Mouse (Mus musculus) kidney, adult 9 months (tissue): Measurements from ENCODE around the gene Pcp2.
"Not testable (repeated sequence)": the region's sequence is repeated elsewhere in the genome, so short reads cannot be mapped to it uniquely, and the experiment has no call there.

Experiments
- DNase-seq: peaks from one replicate; pipeline ENCODE4 v3.0.0; 2022

Gene Pcp2

DNA sequence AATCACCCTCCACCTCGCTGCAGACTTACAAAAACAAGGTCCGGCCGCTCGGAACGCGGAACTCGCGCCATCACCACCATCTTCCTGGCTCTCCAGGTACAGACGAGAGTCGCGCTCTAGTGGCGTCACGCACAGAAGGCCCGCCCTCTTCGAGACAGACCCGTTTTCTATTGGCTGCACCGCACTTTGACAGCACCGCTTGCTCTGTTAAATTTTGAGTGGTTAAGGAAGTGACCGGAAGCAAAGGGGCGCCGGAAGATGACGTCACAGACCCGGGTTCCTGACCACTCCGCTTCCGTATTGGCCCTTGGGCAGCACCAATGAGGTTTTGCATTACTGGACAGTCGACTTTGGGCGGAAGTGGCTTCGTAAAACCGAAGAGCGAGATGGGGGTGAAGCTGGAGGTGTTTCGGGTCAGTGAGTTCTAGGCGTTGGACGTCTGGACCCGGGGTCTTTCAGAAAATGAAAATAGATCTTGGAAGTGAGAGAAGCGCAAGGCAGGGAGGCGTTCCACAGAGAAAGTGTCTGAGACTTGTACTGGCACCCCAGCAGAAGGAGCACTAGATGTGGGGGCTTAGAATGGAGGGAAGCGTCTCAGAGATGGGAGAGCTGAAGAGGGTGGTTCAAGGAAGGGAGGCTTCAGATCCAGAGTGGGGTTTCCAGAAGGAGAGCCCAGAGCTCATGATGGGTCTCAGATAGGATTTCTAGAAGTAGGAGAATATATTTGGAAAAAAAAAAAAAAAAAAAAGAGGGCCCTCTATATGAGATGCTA lies 4.0 kb downstream of the Pcp2 start, which contains the start of the genes Xab2 and Pet100:
Gene Xab2 (minus strand): TSS at position 118 of the 772 bp plus-strand sequence.
Gene Pet100 (plus strand): TSS at position 350 of the 772 bp plus-strand sequence.
- DNase-seq = peak; percentile 100

DNA sequence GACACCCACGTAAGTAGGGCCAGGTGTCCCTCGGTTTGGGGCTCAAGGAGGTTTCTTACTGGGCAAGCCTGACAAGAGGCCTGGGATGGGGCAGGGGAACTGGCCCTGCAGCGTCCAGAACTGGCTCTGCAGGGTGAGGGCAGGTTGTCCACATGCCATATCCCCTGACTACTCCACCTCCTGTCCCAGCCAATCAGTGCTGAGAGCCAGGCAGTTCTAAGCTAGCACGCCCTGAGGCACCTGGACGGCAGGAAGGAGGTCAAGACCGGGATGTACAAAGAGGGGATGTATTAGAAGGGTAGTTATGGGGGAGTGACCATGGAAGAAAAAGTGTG lies 15.6 kb downstream of the Pcp2 start:
- DNase-seq = peak; percentile 82

DNA sequence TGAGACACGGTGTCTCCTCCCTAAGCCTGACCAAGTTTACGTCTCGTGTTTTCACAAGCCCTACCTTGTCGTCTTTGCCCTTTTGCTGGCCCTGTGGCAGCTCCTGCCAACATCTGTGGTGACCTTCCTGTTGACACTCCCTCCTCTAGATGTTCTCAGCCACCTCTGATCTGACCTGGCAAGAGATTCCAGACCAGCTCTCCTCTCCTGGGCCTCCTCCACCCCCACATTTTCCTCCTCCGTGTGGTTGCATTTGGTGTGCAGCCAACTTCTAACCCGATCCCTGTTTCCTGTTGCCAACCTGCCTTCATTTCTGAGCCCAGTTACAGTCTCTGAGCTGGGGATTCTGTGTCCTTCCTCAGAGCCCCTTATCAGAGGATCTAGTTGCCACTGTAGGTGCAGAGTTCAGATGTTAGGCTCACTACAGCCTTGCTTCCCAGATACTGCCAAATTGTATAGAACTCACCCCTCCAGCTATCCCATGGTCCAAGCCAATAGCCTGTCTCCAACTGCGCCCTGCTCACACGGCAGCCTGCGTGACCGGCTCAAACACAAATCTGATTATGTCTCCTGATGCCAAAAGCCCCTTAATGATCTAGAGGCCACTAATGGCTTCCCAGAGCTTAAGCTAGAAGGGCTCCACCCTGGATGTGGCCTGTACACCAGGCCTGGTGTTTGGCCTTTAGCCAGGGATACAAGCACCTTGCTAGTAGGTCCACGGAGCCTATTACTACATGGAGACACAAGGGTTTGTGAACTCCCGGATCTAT lies 16.1 kb downstream of the Pcp2 start:
- DNase-seq = peak; percentile 72

DNA sequence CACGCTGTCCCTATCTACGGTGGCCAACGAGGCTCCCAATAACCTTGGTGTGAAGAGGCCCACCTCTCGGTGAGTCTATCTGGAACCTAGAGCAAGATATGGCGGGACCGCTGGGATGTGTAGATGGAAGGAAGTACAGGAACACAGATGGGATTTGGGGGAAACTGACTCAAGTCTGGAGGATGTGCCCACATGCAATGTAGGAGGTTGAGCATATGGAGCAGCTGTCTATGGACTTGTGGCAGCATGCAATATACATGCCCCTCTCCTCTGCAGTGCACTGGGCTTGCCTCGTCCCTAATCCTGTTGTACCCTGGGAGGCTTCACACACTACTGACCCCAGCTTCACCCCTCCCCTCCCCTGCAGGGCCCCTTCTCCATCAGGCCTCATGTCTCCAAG lies 17.5 kb downstream of the Pcp2 start:
- DNase-seq = no peak

DNA sequence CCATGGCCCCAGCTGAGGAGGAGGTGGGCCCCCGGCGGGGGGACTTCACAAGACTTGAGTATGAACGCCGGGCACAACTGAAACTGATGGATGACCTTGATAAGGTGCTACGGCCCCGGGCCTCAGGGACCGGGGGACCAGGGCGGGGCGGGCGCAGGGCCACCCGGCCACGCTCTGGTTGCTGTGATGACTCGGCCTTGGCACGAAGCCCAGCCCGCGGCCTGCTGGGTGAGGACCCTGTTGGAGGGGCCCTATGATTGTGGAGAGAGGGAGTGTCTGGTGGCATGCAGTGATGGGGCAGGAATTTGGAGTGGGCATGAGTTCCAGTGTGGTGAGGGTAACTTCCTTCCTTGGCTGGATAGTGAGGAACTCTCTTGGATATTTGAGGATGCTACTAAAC lies 18.8 kb downstream of the Pcp2 start:
- no peak for DNase-seq

DNA sequence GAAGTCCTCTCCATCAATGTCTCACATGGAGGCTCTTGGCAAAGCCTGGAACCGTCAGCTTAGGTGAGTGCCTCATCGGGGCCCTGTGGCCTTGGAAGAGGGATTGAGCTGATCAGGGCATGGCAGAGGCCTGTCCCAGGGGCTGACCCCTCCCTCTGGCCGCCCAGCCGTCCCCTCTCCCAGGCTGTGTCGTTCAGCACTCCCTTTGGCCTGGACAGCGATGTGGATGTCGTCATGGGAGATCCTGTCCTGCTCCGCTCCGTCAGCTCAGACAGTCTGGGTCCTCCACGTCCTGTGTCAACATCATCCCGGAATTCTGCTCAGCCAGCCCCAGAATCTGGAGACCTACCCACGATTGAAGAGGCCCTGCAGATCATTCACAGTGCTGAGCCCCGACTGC lies 21.9 kb downstream of the Pcp2 start:
- DNase-seq = no peak

DNA sequence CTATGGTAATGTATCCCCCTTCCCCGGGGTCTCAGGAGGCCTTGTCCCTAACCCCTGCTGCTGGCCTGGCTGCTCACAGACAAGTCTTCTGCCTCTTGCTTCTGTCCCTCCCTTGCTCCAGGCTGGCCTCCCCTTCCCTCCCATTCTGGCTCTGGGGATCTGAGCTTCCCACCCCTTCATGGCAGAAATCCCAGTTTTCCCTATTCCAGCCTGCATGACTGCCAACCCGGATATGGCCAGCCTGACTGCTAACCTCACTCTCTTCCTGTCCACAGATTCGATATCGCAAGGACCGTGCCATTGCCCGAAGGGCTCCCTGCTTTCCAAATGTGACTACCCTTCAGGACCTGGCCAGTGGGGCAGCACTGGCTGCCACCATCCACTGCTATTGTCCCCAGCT lies 24.9 kb downstream of the Pcp2 start:
- no peak for DNase-seq

DNA sequence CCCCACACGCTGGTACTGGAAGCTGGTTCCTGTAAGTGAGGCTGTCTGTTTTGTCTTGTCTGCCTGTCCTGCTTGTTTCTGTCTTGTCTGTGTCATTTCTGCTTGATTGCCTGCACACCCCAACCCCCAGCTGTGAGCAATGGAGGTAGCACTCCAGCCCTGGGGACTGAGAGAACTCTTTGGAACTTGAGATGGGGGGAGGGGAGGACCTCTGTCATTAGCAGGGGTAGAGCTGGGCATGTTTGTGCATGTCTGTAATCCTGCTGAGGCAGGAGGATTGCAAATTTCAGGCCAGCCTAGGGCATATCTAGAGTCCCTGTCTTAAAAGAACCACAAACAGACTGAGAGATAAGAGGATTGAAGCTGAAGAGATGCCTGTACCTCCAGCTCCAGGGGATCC lies 26.1 kb downstream of the Pcp2 start:
- no peak for DNase-seq

DNA sequence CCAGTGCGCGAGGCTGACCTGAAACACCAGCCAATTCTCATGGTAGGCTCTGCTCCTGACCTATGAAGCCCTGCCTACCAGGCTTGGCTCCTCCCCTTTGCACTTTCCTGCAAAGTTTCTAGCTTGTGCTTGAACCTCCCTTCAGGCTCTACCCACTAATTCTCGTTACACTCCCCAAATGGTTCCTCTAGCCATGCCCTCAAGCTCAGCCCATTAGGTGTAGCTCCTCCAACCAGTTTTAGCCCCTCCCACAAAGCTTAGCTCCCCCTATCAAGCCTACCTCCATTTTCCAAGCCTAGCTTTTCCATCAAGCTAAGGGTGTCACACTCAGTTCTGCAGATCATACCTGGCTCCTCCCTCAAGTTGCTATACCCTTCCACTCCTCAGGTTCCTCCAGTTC lies 27.3 kb downstream of the Pcp2 start:
- DNase-seq = no peak

DNA sequence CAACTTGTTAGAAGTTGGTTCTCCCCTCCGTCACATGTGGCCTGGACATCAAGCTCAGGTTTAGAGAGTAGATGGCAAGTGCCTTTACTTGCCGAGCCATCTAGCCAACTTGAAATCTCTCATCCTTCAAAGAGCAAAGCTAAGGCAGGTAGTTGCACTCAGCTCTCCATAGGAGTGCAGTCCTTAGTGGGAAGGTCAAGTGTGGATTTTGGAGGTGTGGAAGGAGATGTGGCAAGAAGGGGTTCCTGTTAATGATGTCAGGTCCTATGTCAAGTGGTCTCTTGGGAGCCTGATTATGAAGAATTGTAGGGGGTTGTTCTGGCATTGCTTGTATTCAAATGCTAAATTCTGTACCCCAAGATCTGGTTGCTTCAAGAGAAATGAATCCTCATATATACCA lies 30.9 kb downstream of the Pcp2 start:
- no peak for DNase-seq

DNA sequence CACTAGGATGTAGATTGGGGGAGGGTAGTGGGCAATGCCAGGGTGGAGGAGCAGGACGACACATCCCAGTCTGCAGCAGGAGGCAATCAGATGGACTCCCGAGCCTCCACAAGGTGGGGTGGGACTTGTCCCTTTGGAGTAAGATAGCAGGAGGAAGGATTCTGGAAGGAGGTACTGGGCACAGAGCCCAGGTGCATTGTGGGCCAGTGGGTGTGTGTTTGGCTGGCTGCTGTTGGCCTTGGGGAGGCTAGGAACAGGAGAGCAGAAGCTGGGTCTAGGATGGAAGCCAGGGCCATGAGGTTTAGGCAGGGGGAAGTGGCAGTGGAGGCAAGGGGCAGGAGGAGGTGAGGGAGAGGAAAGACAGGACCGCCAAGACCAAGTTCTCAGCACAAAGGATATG lies 31.9 kb downstream of the Pcp2 start:
- DNase-seq = peak; percentile 47

DNA sequence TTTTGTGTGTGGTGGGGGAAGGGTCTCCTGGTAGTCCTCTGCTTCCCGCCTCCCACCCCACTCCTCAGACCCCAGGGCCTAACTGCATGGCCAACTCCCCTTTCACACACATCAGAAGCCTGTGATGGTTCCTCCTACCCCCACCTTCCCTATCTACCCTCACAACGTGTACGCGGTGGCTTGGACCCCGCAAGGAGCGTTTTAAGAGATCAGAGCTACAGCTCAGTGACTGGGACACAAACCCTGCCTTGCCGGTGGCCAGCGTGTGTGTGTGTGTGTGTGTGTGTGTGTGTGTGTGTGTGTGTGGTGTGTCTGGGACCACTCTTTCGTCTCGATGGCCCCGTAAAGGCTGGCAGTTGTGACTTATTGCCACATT lies 37.1 kb downstream of the Pcp2 start:
- DNase-seq = no peak

DNA sequence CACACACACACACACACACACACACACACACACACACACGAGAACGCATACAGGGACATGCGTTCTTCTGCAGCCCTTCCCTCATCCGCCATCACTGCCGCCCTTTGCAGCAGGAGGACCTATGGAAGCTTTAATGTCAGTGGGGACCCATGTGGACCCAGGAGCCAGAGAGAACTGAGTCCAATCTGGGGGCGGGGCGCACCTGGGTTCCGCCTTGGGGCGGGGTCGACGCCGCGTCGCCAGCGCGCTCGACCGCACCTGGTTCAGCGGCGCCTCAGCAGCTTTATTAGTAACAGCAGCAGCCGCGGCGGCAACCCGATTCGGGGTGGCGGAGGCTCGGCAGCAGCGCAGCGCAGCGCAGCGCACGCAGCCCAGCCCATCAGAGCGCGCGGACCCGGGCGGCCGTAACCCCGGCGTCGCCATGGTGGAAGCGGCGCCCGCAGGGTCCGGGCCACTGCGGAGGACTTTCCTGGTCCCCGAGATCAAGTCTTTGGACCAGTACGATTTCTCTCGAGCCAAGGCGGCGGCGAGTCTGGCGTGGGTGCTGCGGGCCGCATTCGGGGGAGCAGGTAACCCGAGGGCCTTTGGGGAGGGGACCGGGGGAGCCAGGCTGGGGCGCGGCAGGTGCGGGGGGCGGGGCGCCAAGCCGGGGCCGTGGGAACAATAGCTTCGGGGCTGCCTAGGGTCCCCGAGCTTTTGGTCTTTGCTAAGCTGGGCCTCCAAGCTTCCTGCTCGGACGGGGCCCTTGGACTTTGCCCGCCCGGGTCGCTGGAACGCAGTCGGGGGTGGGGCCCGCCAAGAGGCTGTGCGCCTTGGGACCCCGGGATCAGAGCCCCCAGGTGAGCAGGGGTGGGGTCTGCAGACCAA lies 37.7 kb downstream of the Pcp2 start:
- DNase-seq = peak; percentile 89

DNA sequence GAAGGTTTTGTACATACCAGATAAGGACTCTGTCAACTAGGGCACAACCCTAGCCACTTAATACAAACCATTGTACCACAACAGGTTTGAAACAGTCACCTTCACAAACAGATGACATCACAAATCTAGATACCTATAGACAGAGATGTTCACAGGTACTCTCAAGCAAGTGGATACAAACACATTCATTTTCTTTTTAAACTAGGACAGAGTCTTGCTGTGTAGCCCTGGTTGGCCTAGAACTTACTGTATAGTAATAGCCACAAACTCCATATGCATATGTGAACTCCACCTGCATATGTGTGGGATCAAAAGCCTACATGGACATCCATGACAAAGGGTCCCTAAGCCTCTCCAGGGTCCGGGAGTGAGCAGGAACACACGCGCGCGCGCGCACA lies 38.4 kb downstream of the Pcp2 start, which contains the start of gene Camsap3:
Gene Camsap3 (plus strand): TSS at position 301 of the 398 bp plus-strand sequence.
- no peak for DNase-seq

DNA sequence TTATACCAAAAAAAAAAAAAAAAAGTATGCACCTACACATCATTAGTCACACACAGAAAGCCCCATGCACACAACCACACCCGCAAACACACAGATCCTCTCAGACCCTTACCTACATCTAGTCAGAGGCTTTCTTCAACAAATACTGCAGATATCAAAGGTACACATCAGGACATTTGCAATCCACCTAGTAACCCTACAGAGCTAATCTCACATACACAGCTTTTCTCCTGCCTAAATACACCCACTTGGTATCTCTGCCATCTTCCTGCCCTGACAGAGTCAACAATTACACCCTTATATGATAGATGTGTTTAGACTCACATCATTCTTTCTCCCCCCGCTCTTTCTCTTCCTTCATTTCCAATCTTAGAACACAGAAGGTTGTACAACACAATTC lies 38.9 kb downstream of the Pcp2 start:
- DNase-seq = no peak

DNA sequence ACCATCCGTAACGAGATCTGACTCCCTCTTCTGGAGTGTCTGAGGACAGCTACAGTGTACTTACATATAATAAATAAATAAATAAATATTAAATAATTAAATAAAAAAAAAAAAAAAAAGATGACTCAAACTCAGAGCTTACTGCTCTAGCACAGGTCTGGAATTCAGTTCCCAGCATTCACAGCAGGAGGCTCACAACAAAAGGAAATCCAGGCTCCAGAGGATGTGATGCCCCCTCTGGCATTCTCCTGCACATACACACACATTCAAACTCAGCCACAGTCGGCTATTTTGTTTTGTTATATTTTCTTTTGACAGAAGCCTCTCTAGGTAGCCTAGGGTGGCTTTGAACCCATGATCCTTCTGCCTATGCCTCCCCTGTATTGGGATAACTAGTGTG lies 43.4 kb downstream of the Pcp2 start:
- DNase-seq = not testable (repeated sequence)

DNA sequence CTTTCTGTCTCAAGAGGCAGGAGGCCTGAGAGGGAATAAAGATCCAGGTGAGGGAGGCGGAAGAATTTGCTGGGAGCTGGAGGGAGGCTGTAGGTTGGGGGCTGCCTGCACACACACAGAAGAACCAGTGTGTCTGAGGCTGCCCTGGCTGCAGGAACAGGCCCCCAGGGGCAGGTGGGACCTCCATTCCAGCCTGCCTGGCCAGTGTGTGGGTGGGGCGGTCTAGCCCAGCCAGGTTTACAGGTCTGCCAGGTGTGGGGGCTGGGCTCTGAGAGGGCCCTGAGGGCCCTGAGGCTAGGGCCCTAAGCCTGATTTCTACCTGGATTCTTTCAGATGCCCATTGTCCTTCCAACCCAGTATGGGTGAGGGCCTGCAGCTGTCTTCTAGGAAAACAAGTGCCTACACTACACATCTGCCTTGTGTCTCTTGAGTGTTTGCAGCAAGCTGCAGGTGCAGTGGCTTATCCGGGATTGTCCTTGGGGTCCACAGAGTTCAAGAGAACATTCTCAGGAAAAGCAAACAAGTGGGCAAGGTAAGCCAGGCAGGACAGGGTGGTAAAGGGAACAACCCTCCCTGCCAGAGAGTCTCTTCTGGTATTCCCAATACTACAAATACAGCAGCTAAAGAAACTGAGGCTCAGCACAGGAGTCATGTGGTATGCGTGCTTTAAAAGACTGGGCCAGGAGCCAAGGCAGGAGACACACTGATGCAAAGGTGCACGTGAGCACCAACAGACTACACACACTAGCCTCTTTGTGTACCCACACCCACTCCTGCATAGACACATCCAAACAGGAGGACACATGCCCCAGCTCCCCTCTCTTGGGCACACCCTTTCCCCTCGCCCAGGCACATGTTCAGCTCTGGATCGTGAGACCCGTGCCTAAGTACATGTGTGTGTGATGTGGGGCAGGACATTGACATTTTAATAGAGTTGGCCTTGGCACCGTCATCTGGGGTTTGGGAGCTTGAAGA lies 45.7 kb downstream of the Pcp2 start:
- no peak for DNase-seq

DNA sequence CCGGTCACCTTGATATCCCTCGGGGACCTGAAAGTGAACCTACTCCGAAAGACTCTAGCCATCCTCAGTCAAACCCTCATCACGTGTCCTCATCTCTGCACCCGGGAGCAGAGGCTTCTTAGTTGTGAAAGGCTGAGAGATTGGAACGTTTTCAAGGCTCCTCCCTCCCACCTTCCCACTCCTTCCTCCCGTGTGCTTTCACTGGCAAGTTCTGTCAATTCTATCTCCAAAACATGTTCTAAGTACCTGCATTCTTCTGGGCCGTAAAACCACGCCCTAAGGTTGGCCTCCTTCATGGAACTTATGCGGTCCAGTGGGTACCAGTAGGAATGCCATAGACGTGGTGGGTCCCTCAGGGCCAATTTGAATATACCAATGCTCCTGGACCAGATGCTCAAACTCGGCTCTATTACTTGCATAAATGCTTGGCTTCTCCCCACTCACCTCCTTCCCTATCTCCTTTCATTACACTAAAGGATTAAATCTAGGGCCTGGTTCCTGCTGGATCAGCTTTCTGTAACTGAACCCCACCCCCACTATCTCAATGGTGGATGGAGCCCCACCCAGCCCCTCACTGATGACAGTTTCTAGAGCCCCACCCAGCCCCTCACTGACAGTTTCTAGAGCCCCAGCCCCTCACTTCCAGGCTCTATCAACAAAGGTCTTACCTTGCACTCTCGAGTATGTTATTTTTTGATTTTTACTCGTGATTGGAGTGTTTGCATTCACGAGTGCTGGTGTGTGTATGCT lies 49.0 kb downstream of the Pcp2 start:
- DNase-seq = no peak

DNA sequence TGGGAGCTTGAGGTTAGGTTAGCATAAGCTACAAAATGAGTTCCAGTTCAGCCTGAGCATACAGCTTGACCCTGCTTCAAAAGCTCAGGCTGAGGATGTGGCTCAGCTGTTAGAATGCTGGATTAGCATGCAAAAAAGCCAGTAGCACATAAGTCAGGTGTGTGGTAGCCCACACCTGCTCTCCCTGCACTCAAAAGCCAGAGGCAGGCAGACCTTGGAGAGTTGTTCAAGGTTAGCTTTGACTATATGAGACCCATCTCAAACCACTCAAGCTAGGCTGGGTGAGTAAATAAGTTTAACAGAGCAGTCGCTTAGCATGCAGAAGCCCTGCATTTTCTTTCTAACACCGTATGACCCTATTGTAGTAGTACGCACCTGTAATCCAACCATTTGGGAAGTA lies 50.8 kb downstream of the Pcp2 start:
- no peak for DNase-seq
